Mouse (Mus musculus) monocyte, adult 5-6 weeks (primary cell): Measurements from ENCODE around the gene Slc13a2. TPM values are rescaled to one million over a fixed set of nuclear protein-coding genes. Genes with fewer than 3 reads are reported as not detected.

Experiments used
- ATAC-seq: fragments of 153-309, 156-312 bp; replicated peaks from 2 replicates; pipeline ENCODE4 v1.8.0; 2017; ENCODE audit warnings: mild to moderate bottlenecking; ENCODE audit not compliant: low TSS enrichment, insufficient number of reproducible peaks, severe bottlenecking, poor library complexity, low FRiP score
- total RNA-seq: library from RNA; stranded (forward); fragments of 200-1000, 200-491, 200-594 nt; gene quantifications from 3 replicates; pipeline ENCODE4 v1.2.3, GENCODE M21; 2017

Slc13a2 gene
- total RNA-seq, 1 experiment from 2014 or later, result not detected

DNA sequence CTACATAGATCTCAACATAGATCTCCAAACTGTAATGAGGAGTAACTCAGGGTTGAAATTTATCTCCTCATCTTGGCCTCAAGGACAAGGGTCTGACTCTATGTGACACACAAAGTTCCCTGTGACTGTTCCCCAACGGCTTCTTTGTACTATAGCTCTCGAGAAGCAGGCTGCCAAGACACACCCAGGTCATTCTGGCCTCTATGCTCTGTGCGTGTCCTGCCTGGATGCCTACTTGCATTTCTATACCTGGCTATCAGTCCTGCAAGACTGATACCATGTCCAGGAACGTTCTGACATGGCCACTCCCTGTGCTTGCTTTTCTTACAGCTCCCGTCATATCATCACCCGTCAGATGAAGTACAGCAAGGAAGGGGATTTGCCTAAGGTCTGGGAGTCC is 20.0 kb downstream of the Slc13a2 start:
- no peak for ATAC-seq

DNA sequence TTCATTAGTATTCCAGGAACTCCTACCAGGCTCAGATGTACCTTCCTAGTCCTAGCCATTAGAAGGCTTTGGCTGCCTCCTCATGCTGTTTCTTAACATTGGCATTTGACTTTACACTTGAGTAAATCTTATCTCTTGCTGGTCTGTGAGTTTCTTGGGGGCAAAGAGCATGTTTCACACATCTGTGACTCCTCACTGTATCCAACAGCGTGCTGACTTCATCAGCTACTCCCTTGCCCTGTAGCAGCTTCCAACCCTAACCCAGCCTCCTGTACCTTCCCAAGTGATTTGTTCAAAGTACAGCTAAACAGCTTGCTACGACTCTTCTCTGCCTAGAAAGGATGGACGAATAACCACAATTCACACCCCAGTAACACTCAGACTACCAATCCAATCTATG is 20.5 kb downstream of the Slc13a2 start:
- ATAC-seq, result no peak

GRCm38 (mm10) chr11:78400936-78401335 is 21.1 kb downstream of the Slc13a2 start:
- ATAC-seq, result no peak

DNA sequence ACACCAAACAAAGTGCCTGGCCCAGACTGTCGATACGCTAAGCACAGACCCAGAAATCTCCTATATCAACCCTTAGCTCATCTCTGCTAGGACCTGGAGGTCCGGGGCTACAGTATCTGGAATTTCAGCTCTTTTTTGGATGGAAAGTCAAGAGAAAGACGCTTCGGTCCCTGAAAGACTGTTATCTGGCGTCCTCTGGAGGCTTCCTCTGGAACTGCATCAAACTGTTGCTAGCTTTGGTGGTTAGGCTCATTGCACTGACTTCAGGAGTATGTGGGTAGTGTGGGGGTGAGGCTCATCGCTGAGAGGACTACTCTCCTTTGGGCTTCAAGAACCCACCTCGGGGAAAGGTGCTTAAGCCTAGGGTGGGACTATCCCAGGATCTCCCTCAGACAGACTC is 22.3 kb downstream of the Slc13a2 start:
- peak; percentile 66 for ATAC-seq

- ATAC-seq, result no peak
These were observed 23.8 kb downstream of the Slc13a2 start for GRCm38 (mm10) chr11:78398212-78398611.

- 0 out of 2 replicates have a peak, but pooled peaks have one; percentile 34 for ATAC-seq
These were observed 24.6 kb downstream of the Slc13a2 start for GRCm38 (mm10) chr11:78397397-78397796.

- ATAC-seq, result no peak
These were observed 25.1 kb downstream of the Slc13a2 start for GRCm38 (mm10) chr11:78396950-78397349.

DNA sequence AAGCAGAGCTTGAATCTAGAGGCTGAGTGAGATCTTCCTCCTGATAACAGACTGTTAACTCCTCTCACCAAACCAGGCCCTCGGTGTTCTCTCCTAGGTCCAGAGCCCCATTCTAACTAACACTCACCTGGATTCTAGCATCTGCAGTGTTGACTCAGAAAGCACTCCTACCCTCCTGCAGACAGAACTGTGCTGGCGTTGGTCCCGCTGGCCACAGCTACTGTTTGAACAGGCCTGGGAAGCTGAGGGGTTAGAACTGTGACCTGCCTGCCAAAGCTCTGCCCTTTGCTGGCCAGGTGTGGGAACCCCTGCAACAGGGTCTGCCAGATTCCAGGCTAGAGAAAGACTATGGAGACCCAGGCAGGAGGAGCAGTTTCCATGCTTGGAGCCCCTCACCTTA is 29.3 kb downstream of the Slc13a2 start:
- no peak for ATAC-seq

GRCm38 (mm10) chr11:78386508-78387043 is 35.4 kb downstream of the Slc13a2 start, which contains the start of gene Foxn1:
Gene Foxn1, minus strand, starts transcription at chr11:78386558.
- ATAC-seq, result no peak

DNA sequence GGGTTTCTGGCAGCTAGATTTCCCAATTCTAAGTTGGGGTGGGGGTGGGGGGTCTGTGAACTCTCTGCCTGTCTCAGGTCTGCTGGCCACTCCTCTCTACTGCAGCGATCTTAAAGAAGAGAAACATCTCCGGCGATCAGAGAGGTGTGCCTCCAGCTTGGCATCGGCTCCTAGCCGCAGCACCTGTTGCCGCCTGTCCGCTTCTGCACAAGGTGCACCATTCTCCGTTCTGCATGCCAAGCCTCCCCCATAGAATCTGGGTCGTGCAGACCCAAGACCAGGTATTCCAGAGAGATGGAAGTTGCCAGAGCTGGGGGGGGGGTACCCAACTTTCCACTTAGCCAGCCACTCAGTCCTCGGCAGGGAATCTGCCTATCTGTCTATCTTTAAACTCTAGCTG is 36.2 kb downstream of the Slc13a2 start:
- ATAC-seq, result no peak

DNA sequence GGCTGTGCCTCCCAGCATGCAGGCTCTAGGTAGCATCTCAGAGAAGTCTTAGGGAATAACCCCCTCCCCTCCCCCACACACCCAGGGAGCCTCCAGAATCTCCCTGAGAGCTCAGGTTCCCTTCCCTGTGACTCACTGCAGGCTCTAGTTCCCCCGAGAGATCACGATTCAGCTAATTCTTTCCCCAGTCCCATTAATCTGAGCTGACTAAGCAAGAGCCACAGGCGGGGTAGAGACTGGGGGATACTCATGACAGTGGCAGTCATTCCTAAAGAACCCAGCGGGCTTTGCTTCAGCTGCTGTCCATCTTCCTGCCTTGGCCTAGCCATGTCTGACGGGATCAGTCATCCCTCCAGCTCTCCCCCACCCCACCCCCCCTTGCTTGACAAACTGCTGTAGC is 39.3 kb downstream of the Slc13a2 start:
- no peak for ATAC-seq

- no peak for ATAC-seq
These were observed 39.7 kb downstream of the Slc13a2 start for GRCm38 (mm10) chr11:78382286-78382685.

- no peak for ATAC-seq
These were observed 41.0 kb downstream of the Slc13a2 start for GRCm38 (mm10) chr11:78380996-78381395.

- ATAC-seq, result no peak
These were observed 41.7 kb downstream of the Slc13a2 start for GRCm38 (mm10) chr11:78380351-78380750.

GRCm38 (mm10) chr11:78377549-78378159 is 44.4 kb downstream of the Slc13a2 start:
- no peak for ATAC-seq

- no peak for ATAC-seq
These were observed 47.9 kb downstream of the Slc13a2 start for GRCm38 (mm10) chr11:78374147-78374546.

DNA sequence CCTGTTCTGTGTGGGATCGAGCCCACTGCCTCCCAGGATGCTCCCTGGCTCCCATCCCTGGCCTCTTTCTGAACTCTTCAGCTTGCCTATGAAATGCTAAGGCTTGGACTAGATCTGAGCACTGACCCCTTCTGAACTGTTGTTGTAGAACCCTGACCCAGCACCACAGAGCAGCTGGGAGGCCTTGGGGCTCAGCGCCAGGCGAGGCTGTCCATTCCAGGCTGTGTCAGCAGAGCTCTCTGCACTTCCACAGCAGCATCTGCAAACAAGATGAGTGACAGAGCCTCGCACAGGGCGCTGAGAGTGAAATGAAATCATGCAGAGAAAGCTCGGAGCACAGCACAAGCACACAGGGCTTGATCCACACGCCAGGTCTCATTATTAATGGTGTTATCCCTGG is 49.4 kb downstream of the Slc13a2 start:
- ATAC-seq, result no peak

DNA sequence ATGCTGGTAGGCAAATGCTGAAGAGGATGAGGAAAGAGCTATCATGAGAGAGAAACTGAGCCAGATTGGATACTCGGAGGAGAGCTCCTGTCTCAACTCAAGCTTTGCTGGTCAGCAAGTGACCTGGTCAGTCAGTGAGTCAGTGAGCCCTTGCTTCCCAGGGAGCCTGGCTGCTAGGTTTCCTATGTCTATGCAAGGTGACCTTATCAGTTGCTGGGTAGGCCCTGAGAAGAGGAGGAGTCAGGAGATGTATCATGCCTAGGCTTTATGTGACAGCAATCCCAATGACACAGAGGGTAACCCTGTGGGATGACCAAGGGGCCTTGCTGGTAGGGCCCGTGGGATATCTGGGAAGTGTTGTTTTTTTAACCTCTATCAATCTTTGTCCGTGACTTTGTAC is 49.9 kb downstream of the Slc13a2 start:
- ATAC-seq, result no peak

DNA sequence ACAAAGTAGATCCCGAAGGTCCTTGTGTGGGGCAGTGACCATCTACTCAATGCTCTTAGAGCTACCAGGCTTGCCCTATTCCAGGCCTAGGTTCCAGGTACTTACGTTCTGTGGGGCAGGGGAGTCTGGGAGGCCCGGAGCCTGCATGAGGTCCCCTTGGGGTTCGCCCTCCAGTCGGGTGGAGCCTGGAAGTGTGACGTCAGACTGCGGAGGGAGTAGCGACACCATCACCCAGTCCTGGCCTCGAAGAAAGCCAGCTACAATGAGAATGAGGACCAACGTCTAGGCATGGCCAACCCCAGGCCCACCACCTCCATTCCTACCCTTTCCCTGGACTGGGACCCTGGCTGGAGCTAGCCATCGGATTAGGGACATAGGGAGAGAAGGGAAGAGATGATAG is 50.3 kb downstream of the Slc13a2 start:
- ATAC-seq, result no peak

DNA sequence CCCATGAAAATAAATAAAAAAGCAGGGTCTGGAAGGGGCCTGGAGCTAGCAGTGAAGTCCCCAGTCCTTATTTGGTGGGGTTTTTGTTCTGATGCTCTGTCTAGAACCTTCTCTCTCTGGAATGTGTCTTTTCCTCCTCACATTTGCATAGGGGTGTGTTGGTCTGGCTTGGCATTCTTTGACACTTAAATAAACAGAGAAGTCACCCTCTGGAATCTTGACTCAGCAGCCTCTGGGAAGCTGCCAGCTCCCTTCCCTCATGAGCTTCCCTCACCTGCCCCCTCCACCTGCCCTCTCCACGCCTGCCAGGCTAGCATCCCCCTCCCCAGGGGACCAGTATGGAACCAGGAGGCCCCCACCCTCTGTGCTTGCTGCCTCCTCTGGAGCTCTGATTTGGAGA is 51.6 kb downstream of the Slc13a2 start:
- no peak for ATAC-seq
